Mouse (Mus musculus): Measurements from ENCODE around the gene Ephb2. TPM values are rescaled to one million over a fixed set of nuclear protein-coding genes. Genes with fewer than 3 reads are reported as not detected.

Gene Ephb2
- total RNA-seq, 1 experiment from 2014 or later: 11.3 TPM

- DNase-seq: no peak
Measured at GRCm38 (mm10) chr4:136650261-136650660, 185.5 kb downstream of the Ephb2 start.

DNA sequence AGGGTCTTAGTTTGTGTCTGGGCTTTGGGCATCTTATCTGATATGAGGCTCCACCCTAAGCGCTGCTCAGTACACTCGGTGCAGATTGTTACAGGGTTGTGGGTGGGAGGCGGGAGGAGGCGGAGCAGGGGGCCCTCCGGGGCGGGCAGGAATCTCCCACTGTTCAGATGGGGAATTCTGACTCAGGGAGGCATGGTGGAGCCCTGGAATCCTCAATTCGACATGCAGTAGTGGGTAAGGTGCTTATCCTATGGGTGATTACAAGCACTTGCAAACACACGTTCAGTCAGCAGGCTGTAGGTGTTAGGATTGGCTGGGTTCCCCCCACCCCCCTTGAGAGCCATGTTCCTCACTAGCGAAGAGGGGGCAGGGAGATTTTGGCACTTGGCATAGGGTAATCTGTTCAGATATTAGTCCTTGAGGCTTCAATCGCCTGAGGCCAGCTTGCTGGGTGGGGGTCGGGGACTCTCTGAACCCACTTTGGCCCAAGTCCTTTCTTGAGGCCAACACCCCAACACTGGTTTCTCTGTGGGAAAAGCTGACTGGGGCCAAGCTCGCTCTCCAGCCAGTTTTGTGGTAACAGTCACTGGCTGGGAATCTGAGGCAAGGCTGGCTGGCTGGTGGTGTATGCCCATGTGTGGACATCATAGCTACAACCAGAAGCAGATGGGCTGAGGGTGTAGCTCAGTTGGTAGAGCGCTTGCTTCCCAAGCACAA is 186.2 kb downstream of the Ephb2 start:
- DNase-seq: no peak

DNA sequence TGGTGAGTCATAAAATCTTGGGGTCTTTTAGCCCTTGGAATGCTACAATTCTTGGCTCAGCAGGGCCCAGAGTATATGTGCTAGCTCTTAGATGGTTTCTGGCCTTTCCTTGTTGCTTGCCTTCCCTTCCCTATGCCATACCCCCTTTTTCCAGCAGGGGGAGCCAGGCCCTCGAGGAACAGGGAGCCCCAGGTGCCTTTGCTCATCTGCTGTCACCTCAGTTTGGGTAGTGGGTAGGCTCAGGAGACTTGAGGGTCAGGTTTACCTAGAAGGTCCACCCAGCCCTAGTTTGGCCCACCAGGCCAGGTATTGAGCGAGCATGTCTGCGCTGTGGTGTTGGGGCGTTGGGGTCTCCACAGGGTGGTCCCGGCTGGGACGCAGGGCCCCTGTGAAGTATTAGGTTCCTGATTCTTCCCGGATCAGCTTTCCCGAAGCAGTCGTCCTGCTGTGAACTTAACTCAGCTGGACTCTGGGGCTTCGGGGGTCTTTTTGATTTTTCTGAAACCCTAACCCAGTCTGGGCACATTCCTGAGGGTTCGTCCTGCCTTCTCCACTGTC is 186.8 kb downstream of the Ephb2 start:
- peak; percentile 91 for DNase-seq

DNA sequence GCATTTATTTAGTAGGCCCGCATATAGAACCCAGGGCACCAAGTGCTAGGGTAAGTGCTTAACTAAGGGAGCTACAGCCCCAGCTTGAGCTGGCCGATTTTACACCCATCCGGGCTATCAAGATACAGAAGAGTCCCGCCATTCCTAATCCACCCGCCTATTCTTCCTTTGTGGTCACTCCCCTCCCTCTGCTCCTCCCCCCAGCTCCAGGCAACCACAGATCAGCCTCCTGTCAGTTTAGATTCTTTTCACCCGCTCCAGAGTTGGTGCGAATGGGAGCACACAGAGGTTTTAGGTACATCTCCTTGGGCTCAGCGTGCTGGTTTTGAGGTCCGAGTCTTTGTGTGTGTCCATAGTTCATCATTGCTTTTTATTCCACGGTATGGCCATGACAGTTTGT is 196.9 kb downstream of the Ephb2 start:
- no peak for DNase-seq

DNA sequence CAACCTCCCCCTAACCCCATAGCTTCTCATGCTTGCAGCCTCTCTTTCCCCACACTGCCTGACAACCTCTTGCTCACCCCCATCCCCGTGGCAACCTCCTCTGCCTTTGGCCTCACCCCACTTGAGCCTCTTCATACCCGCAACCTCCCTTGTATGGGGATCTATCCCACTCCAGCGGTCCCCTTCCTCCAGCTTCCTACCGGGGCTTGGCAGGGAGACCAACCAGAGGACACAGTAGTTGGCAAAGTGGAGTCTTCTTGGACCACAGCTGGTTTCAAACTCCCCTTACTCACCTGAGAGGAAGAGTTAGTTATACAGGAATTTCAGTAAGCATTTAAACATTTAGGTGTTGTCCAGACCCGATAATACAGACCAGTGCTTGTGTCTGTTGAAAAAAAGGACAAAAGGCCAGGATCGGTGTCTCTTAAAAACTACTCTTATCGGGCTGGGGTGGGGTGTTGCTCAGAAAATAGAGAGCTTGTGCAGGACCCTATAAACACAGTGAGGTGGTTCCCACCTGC is 197.5 kb downstream of the Ephb2 start:
- DNase-seq: no peak

- DNase-seq: peak; percentile 53
Measured at GRCm38 (mm10) chr4:136637563-136638229, 198.1 kb downstream of the Ephb2 start.

DNA sequence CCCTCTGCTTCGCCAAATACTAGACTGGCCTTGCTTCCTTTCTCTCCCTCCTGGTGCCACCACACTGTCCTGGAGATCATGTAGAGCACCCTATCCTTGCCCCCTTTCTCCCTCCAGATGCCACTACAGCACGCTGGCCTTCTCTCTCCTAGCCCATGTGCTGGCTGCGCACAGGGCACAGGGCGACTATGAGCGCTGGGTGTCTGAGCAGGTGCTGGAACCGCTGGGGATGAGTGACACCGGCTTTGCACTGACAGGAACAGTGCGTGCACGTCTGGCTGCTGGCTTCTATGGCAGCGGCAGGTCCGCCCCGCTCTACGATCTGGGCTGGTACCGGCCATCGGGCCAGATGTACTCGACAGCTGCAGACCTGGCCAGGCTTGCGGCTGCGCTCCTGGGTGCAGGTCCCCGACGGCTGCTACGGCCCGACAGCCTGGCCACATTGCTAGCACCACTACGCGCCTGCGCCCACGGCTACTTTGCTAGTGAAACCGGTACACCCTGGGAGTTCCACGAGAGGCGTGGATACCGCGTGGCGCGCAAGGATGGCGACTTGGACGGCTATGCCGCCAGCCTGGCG is 198.7 kb downstream of the Ephb2 start:
- no peak for DNase-seq

- no peak for DNase-seq
Measured at GRCm38 (mm10) chr4:136636511-136636910, 199.3 kb downstream of the Ephb2 start.

DNA sequence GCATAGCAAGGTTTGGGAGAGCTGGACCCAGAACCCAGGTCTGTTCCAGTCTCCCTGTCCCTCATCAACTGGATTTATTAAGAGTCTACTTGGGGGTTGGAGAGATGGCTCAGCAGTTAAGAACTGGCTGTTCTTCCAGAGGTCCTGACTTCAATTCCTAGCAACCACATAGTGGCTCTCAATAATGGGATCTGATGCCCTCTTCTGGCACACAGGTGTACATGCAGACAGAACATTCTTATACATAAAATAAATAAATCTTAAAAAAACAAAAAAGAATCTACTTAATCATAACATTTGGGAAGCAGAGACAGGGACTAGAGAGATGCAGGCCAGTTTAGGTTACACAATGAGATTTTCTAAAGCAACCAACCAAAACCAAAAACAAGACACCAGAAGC is 199.8 kb downstream of the Ephb2 start:
- DNase-seq: no peak

DNA sequence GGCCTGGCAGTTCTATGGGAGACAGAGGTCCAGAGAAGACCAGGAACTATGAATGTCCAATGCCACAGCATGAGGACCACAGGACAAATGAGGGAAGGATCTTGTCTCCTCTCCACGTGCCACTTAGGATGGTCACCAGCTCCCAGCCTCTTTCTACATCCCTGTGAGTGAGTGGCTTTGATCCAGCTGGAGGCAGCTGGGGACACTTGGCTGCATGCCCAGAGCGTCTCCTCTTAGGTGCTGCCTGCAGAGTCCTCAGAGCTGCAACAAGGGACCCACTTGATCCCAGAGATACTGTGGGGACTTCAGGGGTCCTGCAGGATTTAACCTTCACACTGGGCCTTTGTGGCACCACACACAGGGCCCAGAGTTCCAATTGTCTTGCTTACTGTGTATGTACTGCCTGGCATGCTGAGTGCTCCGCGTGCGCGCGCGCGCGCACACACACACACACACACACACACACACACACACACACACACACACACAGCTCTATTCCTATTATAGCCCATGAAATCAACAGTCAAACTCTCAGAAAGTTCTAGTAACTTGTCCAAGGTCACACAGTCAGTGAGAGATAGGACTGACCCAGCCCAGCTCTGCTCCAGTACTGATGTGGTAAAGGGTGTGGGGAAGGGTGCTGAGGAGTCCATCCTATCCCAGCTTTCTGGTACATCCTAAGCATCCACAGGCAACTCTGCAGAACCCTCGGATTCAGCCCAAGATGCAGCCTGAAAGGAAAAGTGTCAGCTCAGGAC is 204.4 kb downstream of the Ephb2 start:
- DNase-seq: peak; percentile 76

GRCm38 (mm10) chr4:136626590-136626989 is 209.2 kb downstream of the Ephb2 start:
- DNase-seq: no peak

- no peak for DNase-seq
Measured at GRCm38 (mm10) chr4:136622388-136622787, 213.4 kb downstream of the Ephb2 start, which contains the start of gene Lactbl1. Lactbl1 (plus strand) TSS chr4:136622621.

- no peak for DNase-seq
Measured at GRCm38 (mm10) chr4:136621956-136622355, 213.8 kb downstream of the Ephb2 start.

DNA sequence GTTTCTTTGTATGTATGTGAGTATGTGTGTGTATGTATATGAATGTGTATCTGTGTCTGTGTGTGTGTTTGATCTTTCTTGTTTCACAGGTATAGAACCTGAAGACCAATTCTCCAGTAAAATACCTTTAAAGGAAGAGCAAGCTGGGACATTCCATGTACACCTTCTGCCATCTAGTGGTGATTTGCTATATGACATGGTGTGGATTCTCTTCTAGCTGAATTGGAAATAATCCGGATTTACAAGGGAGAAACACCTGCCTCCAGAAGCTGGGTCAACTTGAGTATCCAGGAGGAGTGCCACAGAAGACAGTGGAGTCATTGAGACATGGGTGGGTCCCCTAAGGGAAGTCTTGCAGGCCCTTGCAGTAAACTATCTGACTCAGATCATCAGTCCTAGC is 214.5 kb downstream of the Ephb2 start:
- peak; percentile 56 for DNase-seq

- DNase-seq: no peak
Measured at GRCm38 (mm10) chr4:136613657-136614056, 222.1 kb downstream of the Ephb2 start.

- DNase-seq: no peak
Measured at GRCm38 (mm10) chr4:136610387-136610856, 225.4 kb downstream of the Ephb2 start, which contains the start of gene Tex46. Tex46 (plus strand) TSS chr4:136610437.

GRCm38 (mm10) chr4:136605756-136606485 is 229.9 kb downstream of the Ephb2 start:
- no peak for DNase-seq

GRCm38 (mm10) chr4:136602568-136602967 is 233.2 kb downstream of the Ephb2 start, which contains the start of gene Kdm1a:
Kdm1a (minus strand) TSS chr4:136602723.
- DNase-seq: peak; percentile 98

- peak; percentile 67 for DNase-seq
Measured at GRCm38 (mm10) chr4:136602018-136602554, 233.7 kb downstream of the Ephb2 start.

GRCm38 (mm10) chr4:136601476-136601875 is 234.3 kb downstream of the Ephb2 start:
- peak; percentile 74 for DNase-seq

DNA sequence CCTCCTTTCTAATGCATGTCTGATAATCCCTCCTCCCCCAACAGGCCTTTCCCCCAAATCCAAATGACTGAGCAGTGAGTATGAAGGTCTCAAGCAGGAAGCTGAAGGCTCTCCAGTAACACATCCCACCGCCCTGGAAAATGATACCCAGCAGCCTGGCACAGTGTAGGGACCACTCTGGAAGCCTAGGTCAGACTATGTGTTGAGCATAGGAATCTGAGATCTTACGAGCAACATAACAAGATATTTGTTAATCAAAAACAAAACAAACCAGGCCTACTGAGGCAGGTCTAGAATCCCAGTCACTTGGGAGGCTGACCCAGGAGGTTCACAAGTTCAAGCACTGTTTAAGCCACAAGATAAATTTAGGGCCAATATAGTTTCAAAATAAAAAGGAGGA is 235.3 kb downstream of the Ephb2 start:
- no peak for DNase-seq

All from adrenal gland, postnatal 14 days (tissue).